Mouse (Mus musculus): Measurements from ENCODE around the gene Sycn.

The Sycn gene

GRCm38 (mm10) chr7:28586663-28587411 lies 46.2 kb downstream of the Sycn start:
- DNase-seq (ENCODE audit: low spot score) = no peak

- no peak for DNase-seq (ENCODE audit: low spot score)
These were observed 47.0 kb downstream of the Sycn start for GRCm38 (mm10) chr7:28587644-28588043.
